ENCODE assay signal across 21 mouse cellular contexts in genomic region chr13:51128417-51128816, GRCm38 (mm10). TPM values are rescaled to one million over a fixed set of nuclear protein-coding genes. Genes with fewer than 3 reads are reported as not detected.
DNase-seq lines count a peak whose midpoint lies in the region; ATAC-seq and TF ChIP-seq lines count a peak whose summit lies in the region.
"Had no signal": no experiment of that assay in that cellular context is flagged by ENCODE, and none has a peak within 500 bp of the region (broad histone marks: within the 10 kb centered on the region; RNA-seq: fewer than 3 reads in every experiment).

No protein-coding gene starts in this region.

- no peaks in the 10 kb centered on the region for H3K36me3 ChIP-seq in hindbrain, embryonic 16.5 days (ENCODE audit: control insufficient read depth, insufficient read depth, low read length)
- peaks cover 30% of the 10 kb centered on the region for H3K36me3 ChIP-seq in hindbrain, embryonic 14.5 days (replicated peaks; ENCODE audit: control insufficient read depth, insufficient read depth)
- H3K36me3 ChIP-seq in MEL (ENCODE audit: control insufficient read depth in 1 of 2, insufficient read depth in 2 of 2, low read length in 2 of 2), result peaks cover 9 to 54% of the 10 kb centered on the region in 2 experiments
- H3K36me3 ChIP-seq in limb, embryonic 10.5 days, result peaks cover 95% of the 10 kb centered on the region

- 88% methylated on average over 7 of the region's 7 CpGs for WGBS in hindbrain, embryonic 16.5 days
- 92% methylated on average over 7 of the region's 7 CpGs for WGBS in hindbrain, embryonic 14.5 days
- WGBS in limb, embryonic 10.5 days, result 95% methylated on average over 7 of the region's 7 CpGs

- no peak for TF ChIP-seq CTCF in MEL (IDR thresholded peaks at IDR 0.05 in 2 of 3, conservative IDR thresholded peaks at IDR 0.05 in 1 of 3; ENCODE audit: control insufficient read depth in 1 of 3, insufficient read depth in 1 of 3, low read depth in 2 of 3, low read length in 3 of 3, poor library complexity in 1 of 3, severe bottlenecking in 1 of 3)

- TF ChIP-seq RAD21 in MEL (IDR thresholded peaks at IDR 0.05; ENCODE audit: low read depth, low read length), result no peak

- no peaks in the 10 kb centered on the region for H3K27me3 ChIP-seq in hindbrain, embryonic 16.5 days (replicated peaks; ENCODE audit: control insufficient read depth, insufficient read depth, low read length)
- no peaks in the 10 kb centered on the region for H3K27me3 ChIP-seq in hindbrain, embryonic 14.5 days (ENCODE audit: control insufficient read depth, insufficient read depth, low read length)
- no peaks in the 10 kb centered on the region for H3K27me3 ChIP-seq in MEL (ENCODE audit: control insufficient read depth in 1 of 2, insufficient read depth in 2 of 2, low read length in 2 of 2)
- no peaks in the 10 kb centered on the region for H3K27me3 ChIP-seq in limb, embryonic 10.5 days (ENCODE audit: low read depth, poor library complexity, severe bottlenecking)
- H3K27me3 ChIP-seq: embryonic facial prominence, embryonic 13.5 days; midbrain, embryonic 12.5 days had no signal

- no peak overlapping the region for H3K4me2 ChIP-seq in hindbrain, embryonic 16.5 days (ENCODE audit: low read length)
- no peak overlapping the region for H3K4me2 ChIP-seq in hindbrain, embryonic 14.5 days (replicated peaks)
- H3K4me2 ChIP-seq: embryonic facial prominence, embryonic 13.5 days; midbrain, embryonic 12.5 days had no signal

- TF ChIP-seq EP300 in MEL (IDR thresholded peaks at IDR 0.05; ENCODE audit: low read depth in 1 of 2, low read length in 2 of 2), result no peak

- no peak overlapping the region for H3K27ac ChIP-seq in hindbrain, embryonic 16.5 days (ENCODE audit: low read depth, low read length)
- no peak overlapping the region for H3K27ac ChIP-seq in hindbrain, embryonic 14.5 days
- 0 out of 2 replicates have a peak overlapping the region, but pooled peaks have one; percentile 62 for H3K27ac ChIP-seq in MEL (ENCODE audit: control insufficient read depth, low read depth, low read length)
- H3K27ac ChIP-seq in limb, embryonic 10.5 days, result no peak overlapping the region
- H3K27ac ChIP-seq: embryonic facial prominence, embryonic 13.5 days; hindbrain, postnatal 0 days; midbrain, embryonic 12.5 days; stomach, postnatal 0 days had no signal

- no peak overlapping the region for H3K9ac ChIP-seq in hindbrain, embryonic 16.5 days (ENCODE audit: low read depth, low read length)
- no peak overlapping the region for H3K9ac ChIP-seq in hindbrain, embryonic 14.5 days
- H3K9ac ChIP-seq in MEL (ENCODE audit: control insufficient read depth, low read depth, low read length, poor library complexity, severe bottlenecking), result no peak overlapping the region
- H3K9ac ChIP-seq: embryonic facial prominence, embryonic 13.5 days; liver, postnatal 0 days; midbrain, embryonic 12.5 days had no signal

- no peak for TF ChIP-seq POLR2A in MEL (IDR thresholded peaks at IDR 0.05; ENCODE audit: control insufficient read depth in 1 of 2, insufficient read depth in 1 of 2, low read depth in 1 of 2, low read length in 2 of 2, poor library complexity in 1 of 2)

- ATAC-seq in hindbrain, embryonic 16.5 days, result peak; percentile 40; the same call in 1 of the 2 replicates
- ATAC-seq in hindbrain, embryonic 14.5 days (ENCODE audit: low FRiP score), result no peak
- ATAC-seq: activated CD4-positive, CD25-positive, alpha-beta regulatory T cell, adult 4 months; forebrain, embryonic 16.5 days; hindbrain, postnatal 0 days; liver, postnatal 0 days had no signal

- peaks cover 20% of the 10 kb centered on the region for H3K79me2 ChIP-seq in MEL (ENCODE audit: control insufficient read depth, insufficient read depth, low read length, poor library complexity)

- H3K4me3 ChIP-seq in hindbrain, embryonic 16.5 days (ENCODE audit: low read length), result no peak overlapping the region
- H3K4me3 ChIP-seq in hindbrain, embryonic 14.5 days (replicated peaks; ENCODE audit: low read length), result no peak overlapping the region
- H3K4me3 ChIP-seq in MEL (ENCODE audit: control insufficient read depth in 1 of 2, insufficient read depth in 1 of 2, low read depth in 2 of 2, low read length in 2 of 2), result no peak overlapping the region
- no peak overlapping the region for H3K4me3 ChIP-seq in limb, embryonic 10.5 days
- H3K4me3 ChIP-seq: embryonic facial prominence, embryonic 13.5 days; midbrain, embryonic 12.5 days had no signal

- DNase-seq in hindbrain, embryonic 14.5 days (ENCODE audit: low spot score), result no peak
- DNase-seq in 3T3-L1 (ENCODE audit: low read depth, low spot score) (peak; percentile 30), MEL (ENCODE audit: low read depth, low spot score) (no peak)
- peak; percentile 36 to 57 for DNase-seq in kidney, postnatal 4 days
- no peak for DNase-seq in layer of hippocampus, adult 8-10 months (ENCODE audit: low spot score in 2 of 2)
- no peak for DNase-seq in thymus, postnatal 25 days
- DNase-seq in limb, embryonic 10.5 days (ENCODE audit: low spot score), result no peak
- DNase-seq: adrenal gland, postnatal 25 days; cerebellum, adult 18-20 months; heart, postnatal 10 days; liver; liver, postnatal 0 days had no signal

- H3K9me3 ChIP-seq in hindbrain, embryonic 16.5 days (ENCODE audit: control insufficient read depth, low read length), result no peaks in the 10 kb centered on the region
- H3K9me3 ChIP-seq in hindbrain, embryonic 14.5 days (ENCODE audit: control insufficient read depth, low read length), result no peaks in the 10 kb centered on the region
- H3K9me3 ChIP-seq in MEL (replicated peaks; ENCODE audit: insufficient read depth, low read length), result no peaks in the 10 kb centered on the region
- H3K9me3 ChIP-seq in limb, embryonic 10.5 days (replicated peaks), result no peaks in the 10 kb centered on the region
- H3K9me3 ChIP-seq: embryonic facial prominence, embryonic 13.5 days; midbrain, embryonic 12.5 days had no signal

- H3K4me1 ChIP-seq in hindbrain, embryonic 16.5 days (ENCODE audit: control insufficient read depth, insufficient read depth, low read depth, low read length), result peaks cover 3% of the 10 kb centered on the region
- H3K4me1 ChIP-seq in hindbrain, embryonic 14.5 days (replicated peaks; ENCODE audit: control insufficient read depth, insufficient read depth, low read length), result no peaks in the 10 kb centered on the region; the same call in 1 of the 2 replicates
- H3K4me1 ChIP-seq in MEL (ENCODE audit: control insufficient read depth in 1 of 2, insufficient read depth in 2 of 2, low read length in 2 of 2), result peaks cover 29 to 44% of the 10 kb centered on the region in 2 experiments
- H3K4me1 ChIP-seq in limb, embryonic 10.5 days, result peaks cover 4% of the 10 kb centered on the region
- H3K4me1 ChIP-seq: midbrain, embryonic 12.5 days had no signal

TF ChIP-seq in MEL, 35 proteins besides CTCF, POLR2A, EP300 and RAD21:
- TF ChIP-seq ELF1 (IDR thresholded peaks at IDR 0.05; ENCODE audit: low read depth, low read length), result no peak
- TF ChIP-seq MAFK (IDR thresholded peaks at IDR 0.05; ENCODE audit: borderline replicate concordance, low read depth, low read length), result no peak
- TF ChIP-seq NRF1 (IDR thresholded peaks at IDR 0.05; ENCODE audit: insufficient read depth, low read depth, low read length, poor library complexity, severe bottlenecking), result no peak
- TF ChIP-seq GABPA (IDR thresholded peaks at IDR 0.05; ENCODE audit: low read depth, low read length), result no peak
- no peak for TF ChIP-seq SMC3 (IDR thresholded peaks at IDR 0.05; ENCODE audit: low read depth, low read length)
- TF ChIP-seq E2F4 (IDR thresholded peaks at IDR 0.05; ENCODE audit: borderline replicate concordance, low read depth, low read length), result no peak
- no peak for TF ChIP-seq CHD2 (IDR thresholded peaks at IDR 0.05; ENCODE audit: low read length)
- TF ChIP-seq POLR2AphosphoS5 (IDR thresholded peaks at IDR 0.05; ENCODE audit: borderline replicate concordance, low read depth, low read length), result no peak
- TF ChIP-seq UBTF (IDR thresholded peaks at IDR 0.05; ENCODE audit: borderline replicate concordance, insufficient read depth, low read depth, low read length), result no peak
- no peak for TF ChIP-seq MAX (IDR thresholded peaks at IDR 0.05; ENCODE audit: low read length)
- no peak for TF ChIP-seq ETS1 (IDR thresholded peaks at IDR 0.05; ENCODE audit: low read depth, low read length)
- TF ChIP-seq RCOR1 (IDR thresholded peaks at IDR 0.05; ENCODE audit: low read depth, low read length), result no peak
- no peak for TF ChIP-seq POLR2AphosphoS2 (IDR thresholded peaks at IDR 0.05; ENCODE audit: low read length)
- TF ChIP-seq TCF12 (IDR thresholded peaks at IDR 0.05; ENCODE audit: low read depth, low read length), result no peak
- TF ChIP-seq KAT2A (conservative IDR thresholded peaks at IDR 0.05; ENCODE audit: low read depth, low read length), result no peak
- TF ChIP-seq BHLHE40 (IDR thresholded peaks at IDR 0.05; ENCODE audit: borderline replicate concordance, low read depth, low read length), result no peak
- no peak for TF ChIP-seq SIN3A (IDR thresholded peaks at IDR 0.05; ENCODE audit: low read length)
- no peak for TF ChIP-seq HCFC1 (IDR thresholded peaks at IDR 0.05; ENCODE audit: low read depth, low read length)
- no peak for TF ChIP-seq CHD1 (IDR thresholded peaks at IDR 0.05; ENCODE audit: low read depth, low read length)
TF ChIP-seq in MEL: peak in this region for 0.

RNA-seq across cellular contexts. Expression of gene Spin1, which starts 27.7 kb away (rescaled TPM):
- polyA plus RNA-seq in hindbrain, embryonic 16.5 days (2015; fragmentation: Nextera tagmentation; extraction: Ambion mirVana), result 145 and 158 TPM in 2 replicates
- polyA plus RNA-seq in hindbrain, embryonic 14.5 days (2014; fragmentation: Nextera tagmentation; extraction: Ambion mirVana), result 172 and 194 TPM in 2 replicates
- total RNA-seq in MEL (2012; rRNA removed), result 16.6 and 19.8 TPM in 2 replicates
- polyA plus RNA-seq in MEL (2012; ENCODE audit: insufficient read depth in 1 of 2, insufficient read length in 2 of 2, low read depth in 1 of 2, low replicate concordance in 2 of 2, missing spikeins in 1 of 2), result 10 to 100 TPM; 23.7 to 47.3 TPM
- 100 to 1,000 TPM; 150 to 177 (median 164) TPM for total RNA-seq in layer of hippocampus, adult 8-10 months (2022)
- 91.7 and 127 TPM in 2 replicates for polyA plus RNA-seq in limb, embryonic 10.5 days (2016; fragmentation: Nextera tagmentation; extraction: Ambion mirVana)

RNA-seq across cellular contexts. Expression of gene Nxnl2, which starts 42.4 kb away (rescaled TPM):
- 4.1 and 6.0 TPM in 2 replicates for polyA plus RNA-seq in hindbrain, embryonic 16.5 days (2015; fragmentation: Nextera tagmentation; extraction: Ambion mirVana)
- 3.0 and 3.3 TPM in 2 replicates for polyA plus RNA-seq in hindbrain, embryonic 14.5 days (2014; fragmentation: Nextera tagmentation; extraction: Ambion mirVana)
- total RNA-seq in MEL (2012; rRNA removed), result not detected in 2 replicates
- polyA plus RNA-seq in MEL (2012; ENCODE audit: insufficient read depth in 1 of 2, insufficient read length in 2 of 2, low read depth in 1 of 2, low replicate concordance in 2 of 2, missing spikeins in 1 of 2), result not detected
- total RNA-seq in layer of hippocampus, adult 8-10 months (2022), result under 1 TPM; 0.27 to 0.79 (median 0.55) TPM
- 0.75 and 2.0 TPM in 2 replicates for polyA plus RNA-seq in limb, embryonic 10.5 days (2016; fragmentation: Nextera tagmentation; extraction: Ambion mirVana)
- total RNA-seq: common myeloid progenitor, adult 5-6 weeks; gastrocnemius, adult 18-20 months had no signal

Comparison
In these comparisons a context has a peak if more than half of its experiments do, and no peak if none do; other contexts are left out.
1. DNase-seq: peak in 3T3-L1 (single experiment) and kidney, postnatal 4 days (2 of 2); none in hindbrain, embryonic 14.5 days (single experiment), MEL (single experiment), layer of hippocampus, adult 8-10 months (0 of 2), thymus, postnatal 25 days (single experiment) and limb, embryonic 10.5 days (single experiment).